Mouse (Mus musculus) megakaryocyte, embryonic 14.5 days (primary cell): ENCODE measurements around the gene Ascc1.

ENCODE experiments used
- FLI1 ChIP-seq: IDR thresholded peaks from 2 replicates; pipeline ENCODE4 v1.6.1; 2012; ENCODE audit warnings: low read length, inconsistent platforms, mixed read lengths
- GATA1 ChIP-seq: IDR thresholded peaks from 3 replicates; pipeline ENCODE4 v1.6.1; 2012; ENCODE audit warnings: mixed read lengths, low read length, inconsistent platforms, borderline replicate concordance

DNA sequence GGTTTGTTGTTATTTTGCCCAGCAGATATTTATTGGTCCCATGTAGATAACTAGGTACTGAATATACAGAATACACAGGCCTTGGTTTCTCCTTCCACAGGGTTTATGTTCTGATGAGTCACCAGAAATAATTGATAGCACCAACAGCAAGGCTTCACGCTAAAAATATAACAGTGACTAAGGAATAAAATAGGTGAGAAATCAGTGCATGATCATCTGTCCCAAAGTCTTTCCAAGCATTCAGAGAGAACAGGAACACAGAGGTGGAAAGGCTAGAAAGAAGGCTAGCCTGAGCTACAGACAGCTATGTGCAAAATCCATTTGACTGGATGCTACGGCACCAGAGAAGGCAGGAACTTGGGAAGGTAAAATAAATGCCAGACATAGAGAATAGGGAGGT is 93.0 kb downstream of the Ascc1 start:
- TF ChIP-seq GATA1 (no peak), FLI1 (no peak)
